Comparison of ENCODE assay signal across 20 mouse cellular contexts in genomic region chr6:120832097-120832496, GRCm38 (mm10). TPM values are rescaled to one million over a fixed set of nuclear protein-coding genes. Genes with fewer than 3 reads are reported as not detected.
DNase-seq lines count a peak whose midpoint lies in the region; ATAC-seq and TF ChIP-seq lines count a peak whose summit lies in the region.
"Had no signal": no experiment of that assay in that cellular context is flagged by ENCODE, and none has a peak within 500 bp of the region (broad histone marks: within the 10 kb centered on the region; RNA-seq: fewer than 3 reads in every experiment).

No protein-coding gene starts in this region.

- ATAC-seq in heart, embryonic 11.5 days (replicated peaks; ENCODE audit: insufficient number of reproducible peaks, low FRiP score, low TSS enrichment) = no peak; the same call in 1 of the 2 replicates
- ATAC-seq in liver, embryonic 11.5 days (replicated peaks; ENCODE audit: low FRiP score) = peak; percentile 64
- peak; percentile 22 for ATAC-seq in megakaryocyte-erythroid progenitor cell, adult 5-6 weeks (replicated peaks; ENCODE audit: low FRiP score, low TSS enrichment, poor library complexity, severe bottlenecking)
- ATAC-seq in hindbrain, embryonic 14.5 days (ENCODE audit: low FRiP score) = no peak
- ATAC-seq: forebrain, embryonic 15.5 days; intestine, embryonic 15.5 days; midbrain, embryonic 15.5 days had no signal

- peak overlapping the region; percentile 86 for H3K27ac ChIP-seq in heart, embryonic 11.5 days (ENCODE audit: low read depth, low read length)
- H3K27ac ChIP-seq in bone marrow, adult 2 months (ENCODE audit: control insufficient read depth, insufficient read depth, low read depth, low read length, poor library complexity) = peak overlapping the region; percentile 2; the same call in 1 of the 2 replicates
- H3K27ac ChIP-seq in liver, embryonic 11.5 days (ENCODE audit: low read depth, low read length) = peak overlapping the region; percentile 100
- no peak overlapping the region for H3K27ac ChIP-seq in hindbrain, embryonic 14.5 days
- H3K27ac ChIP-seq: forebrain, embryonic 15.5 days; hindbrain, embryonic 13.5 days; intestine, embryonic 15.5 days; kidney, embryonic 15.5 days; lung, embryonic 15.5 days; midbrain, embryonic 15.5 days had no signal

- TF ChIP-seq POLR2A in bone marrow, adult 2 months (IDR thresholded peaks at IDR 0.05; ENCODE audit: borderline replicate concordance, control insufficient read depth, low read depth, low read length) = no peak

- no peaks in the 10 kb centered on the region for H3K36me3 ChIP-seq in heart, embryonic 11.5 days (ENCODE audit: control insufficient read depth, insufficient read depth, low read length)
- no peaks in the 10 kb centered on the region for H3K36me3 ChIP-seq in liver, embryonic 11.5 days (ENCODE audit: control insufficient read depth, insufficient read depth, low read length)
- H3K36me3 ChIP-seq in hindbrain, embryonic 14.5 days (replicated peaks; ENCODE audit: control insufficient read depth, insufficient read depth) = no peaks in the 10 kb centered on the region
- H3K36me3 ChIP-seq: forebrain, embryonic 15.5 days; hindbrain, embryonic 13.5 days; intestine, embryonic 15.5 days; kidney, embryonic 15.5 days; lung, embryonic 15.5 days; midbrain, embryonic 15.5 days had no signal

- DNase-seq in heart, adult 18-20 months = no peak
- no peak for DNase-seq in liver, embryonic 11.5 days (ENCODE audit: low spot score)
- DNase-seq in hindbrain, embryonic 14.5 days (ENCODE audit: low spot score) = no peak
- no peak for DNase-seq in testis, postnatal 14 days (ENCODE audit: low spot score)
- DNase-seq in embryo, embryonic 9.5 days (ENCODE audit: extremely low spot score) = no peak
- DNase-seq: adrenal gland, postnatal 10 days; cerebellum, postnatal 10 days; embryo, embryonic 11 days; heart, postnatal 14 days; thymus, postnatal 25 days had no signal

- peak overlapping the region; percentile 5; the same call in 1 of the 2 replicates for H3K4me2 ChIP-seq in heart, embryonic 11.5 days
- H3K4me2 ChIP-seq in liver, embryonic 11.5 days = peak overlapping the region; percentile 62
- no peak overlapping the region for H3K4me2 ChIP-seq in hindbrain, embryonic 14.5 days (replicated peaks)
- H3K4me2 ChIP-seq: forebrain, embryonic 15.5 days; hindbrain, embryonic 13.5 days; intestine, embryonic 15.5 days; kidney, embryonic 15.5 days; lung, embryonic 15.5 days; midbrain, embryonic 15.5 days had no signal

- no peaks in the 10 kb centered on the region for H3K4me1 ChIP-seq in heart, embryonic 11.5 days (ENCODE audit: control insufficient read depth, insufficient read depth, low read length)
- peaks cover 1% of the 10 kb centered on the region for H3K4me1 ChIP-seq in bone marrow, adult 2 months (ENCODE audit: control insufficient read depth, insufficient read depth, low read length)
- peaks cover 32% of the 10 kb centered on the region for H3K4me1 ChIP-seq in liver, embryonic 11.5 days (replicated peaks; ENCODE audit: control insufficient read depth, insufficient read depth, low read length)
- peaks cover 4% of the 10 kb centered on the region for H3K4me1 ChIP-seq in hindbrain, embryonic 14.5 days (replicated peaks; ENCODE audit: control insufficient read depth, insufficient read depth, low read length)
- H3K4me1 ChIP-seq: intestine, embryonic 15.5 days had no signal

- no peaks in the 10 kb centered on the region for H3K9me3 ChIP-seq in heart, embryonic 11.5 days (replicated peaks; ENCODE audit: control insufficient read depth, low read length)
- no peaks in the 10 kb centered on the region for H3K9me3 ChIP-seq in liver, embryonic 11.5 days (ENCODE audit: control insufficient read depth, low read length)
- no peaks in the 10 kb centered on the region for H3K9me3 ChIP-seq in hindbrain, embryonic 14.5 days (ENCODE audit: control insufficient read depth, low read length)
- H3K9me3 ChIP-seq: forebrain, embryonic 15.5 days; hindbrain, embryonic 13.5 days; intestine, embryonic 15.5 days; kidney, embryonic 15.5 days; lung, embryonic 15.5 days; midbrain, embryonic 15.5 days had no signal

- H3K27me3 ChIP-seq in heart, embryonic 11.5 days (ENCODE audit: control insufficient read depth, insufficient read depth, low read length) = no peaks in the 10 kb centered on the region
- no peaks in the 10 kb centered on the region for H3K27me3 ChIP-seq in liver, embryonic 11.5 days (replicated peaks; ENCODE audit: control insufficient read depth, insufficient read depth, low read length)
- H3K27me3 ChIP-seq in hindbrain, embryonic 14.5 days (ENCODE audit: control insufficient read depth, insufficient read depth, low read length) = no peaks in the 10 kb centered on the region
- H3K27me3 ChIP-seq: CH12.LX; forebrain, embryonic 15.5 days; lung, embryonic 15.5 days; midbrain, embryonic 15.5 days had no signal

- WGBS in heart, embryonic 11.5 days (ENCODE audit: insufficient replicate concordance) = 41% methylated on average over 4 of the region's 4 CpGs
- 55% methylated on average over 4 of the region's 4 CpGs for WGBS in bone marrow, adult 2 months
- 38% methylated on average over 4 of the region's 4 CpGs for WGBS in liver, embryonic 11.5 days
- WGBS in hindbrain, embryonic 14.5 days = 86% methylated on average over 4 of the region's 4 CpGs

- no peak overlapping the region for H3K9ac ChIP-seq in heart, embryonic 11.5 days (ENCODE audit: low read depth, low read length)
- H3K9ac ChIP-seq in liver, embryonic 11.5 days (ENCODE audit: low read depth, low read length) = peak overlapping the region; percentile 62; the same call in 1 of the 2 replicates
- no peak overlapping the region for H3K9ac ChIP-seq in hindbrain, embryonic 14.5 days
- H3K9ac ChIP-seq: forebrain, embryonic 15.5 days; hindbrain, embryonic 13.5 days; intestine, embryonic 15.5 days; kidney, embryonic 15.5 days; lung, embryonic 15.5 days; midbrain, embryonic 15.5 days had no signal

- TF ChIP-seq CTCF in bone marrow, adult 2 months (IDR thresholded peaks at IDR 0.05; ENCODE audit: control insufficient read depth, insufficient read depth, low read length) = no peak

- no peak overlapping the region for H3K4me3 ChIP-seq in heart, embryonic 11.5 days (ENCODE audit: low read depth, low read length)
- H3K4me3 ChIP-seq in bone marrow, adult 2 months (replicated peaks; ENCODE audit: control insufficient read depth, low read depth, low read length) = no peak overlapping the region
- H3K4me3 ChIP-seq in liver, embryonic 11.5 days (ENCODE audit: low read depth, low read length) = no peak overlapping the region
- no peak overlapping the region for H3K4me3 ChIP-seq in hindbrain, embryonic 14.5 days (replicated peaks; ENCODE audit: low read length)
- H3K4me3 ChIP-seq: forebrain, embryonic 15.5 days; hindbrain, embryonic 13.5 days; intestine, embryonic 15.5 days; kidney, embryonic 15.5 days; lung, embryonic 15.5 days; midbrain, embryonic 15.5 days had no signal

RNA-seq across cellular contexts. Expression of gene Bcl2l13, which starts 3.9 kb away (rescaled TPM):
- polyA plus RNA-seq in heart, embryonic 11.5 days (2014; fragmentation: Nextera tagmentation; extraction: Ambion mirVana) = 26.5 and 33.8 TPM in 2 replicates
- 10 to 100 TPM; 78.0 to 86.7 TPM for total RNA-seq in heart, adult 18-20 months (2021)
- polyA plus RNA-seq in bone marrow, adult 2 months (2011; ENCODE audit: insufficient read depth, insufficient read length, low replicate concordance, missing spikeins) = 13.0 and 14.7 TPM in 2 replicates
- polyA plus RNA-seq in liver, embryonic 11.5 days (2014; fragmentation: Nextera tagmentation; extraction: Ambion mirVana) = 52.3 and 66.2 TPM in 2 replicates
- total RNA-seq in megakaryocyte-erythroid progenitor cell, adult 5-6 weeks (2014; fragmentation: Nextera tagmentation) = 41.4 and 52.2 TPM in 2 replicates
- total RNA-seq in megakaryocyte-erythroid progenitor cell, adult 5-6 weeks (2017) = 28.8 and 42.0 TPM in 2 replicates
- 28.2 and 28.7 TPM in 2 replicates for polyA plus RNA-seq in hindbrain, embryonic 14.5 days (2014; fragmentation: Nextera tagmentation; extraction: Ambion mirVana)

RNA-seq across cellular contexts. Expression of gene Atp6v1e1, which starts 9.5 kb away (rescaled TPM):
- polyA plus RNA-seq in heart, embryonic 11.5 days (2014; fragmentation: Nextera tagmentation; extraction: Ambion mirVana) = 153 and 155 TPM in 2 replicates
- total RNA-seq in heart, adult 18-20 months (2021) = 100 to 1,000 TPM; 168 to 174 TPM
- polyA plus RNA-seq in bone marrow, adult 2 months (2011; ENCODE audit: insufficient read depth, insufficient read length, low replicate concordance, missing spikeins) = 134 TPM in 2 replicates
- 160 and 164 TPM in 2 replicates for polyA plus RNA-seq in liver, embryonic 11.5 days (2014; fragmentation: Nextera tagmentation; extraction: Ambion mirVana)
- total RNA-seq in megakaryocyte-erythroid progenitor cell, adult 5-6 weeks (2014; fragmentation: Nextera tagmentation) = 73.8 and 94.9 TPM in 2 replicates
- 87.9 and 98.2 TPM in 2 replicates for total RNA-seq in megakaryocyte-erythroid progenitor cell, adult 5-6 weeks (2017)
- polyA plus RNA-seq in hindbrain, embryonic 14.5 days (2014; fragmentation: Nextera tagmentation; extraction: Ambion mirVana) = 297 and 309 TPM in 2 replicates

RNA-seq across cellular contexts. Expression of gene Slc25a18, which starts 58.7 kb away (rescaled TPM):
- polyA plus RNA-seq in heart, embryonic 11.5 days (2014; fragmentation: Nextera tagmentation; extraction: Ambion mirVana) = 0.13 TPM in 1 of 2 replicates, not detected in the other
- under 1 TPM in 1 of 2 experiments, not detected in 1; 0.21 TPM for total RNA-seq in heart, adult 18-20 months (2021)
- polyA plus RNA-seq in bone marrow, adult 2 months (2011; ENCODE audit: insufficient read depth, insufficient read length, low replicate concordance, missing spikeins) = not detected in 2 replicates
- 0.08 TPM in 1 of 2 replicates, not detected in the other for polyA plus RNA-seq in liver, embryonic 11.5 days (2014; fragmentation: Nextera tagmentation; extraction: Ambion mirVana)
- not detected in 2 replicates for total RNA-seq in megakaryocyte-erythroid progenitor cell, adult 5-6 weeks (2014; fragmentation: Nextera tagmentation)
- total RNA-seq in megakaryocyte-erythroid progenitor cell, adult 5-6 weeks (2017) = not detected in 2 replicates
- 17.8 and 22.1 TPM in 2 replicates for polyA plus RNA-seq in hindbrain, embryonic 14.5 days (2014; fragmentation: Nextera tagmentation; extraction: Ambion mirVana)
- polyA plus RNA-seq: lung, embryonic 15.5 days had no signal

Comparison
In these comparisons a context has a peak if more than half of its experiments do, and no peak if none do; other contexts are left out.
1. ATAC-seq: peak in liver, embryonic 11.5 days (single experiment) and megakaryocyte-erythroid progenitor cell, adult 5-6 weeks (single experiment); none in heart, embryonic 11.5 days (single experiment) and hindbrain, embryonic 14.5 days (single experiment).
2. RNA of gene Slc25a18, which starts 58.7 kb away (polyA plus RNA-seq): 17.8 to 22.1 TPM in hindbrain, embryonic 14.5 days; not detected in bone marrow, adult 2 months, 0.13 TPM in heart, embryonic 11.5 days and 0.08 TPM in liver, embryonic 11.5 days; every median in the first group is over 10 times any median in the second.